Mouse (Mus musculus) hindbrain, embryonic 16.5 days (tissue): ENCODE results near the gene Daxx. TPM values are rescaled to one million over a fixed set of nuclear protein-coding genes. Genes with fewer than 3 reads are reported as not detected.
A peak's percentile ranks its signal among the peaks of the same experiment; 100 is the strongest.

Experiments
- ATAC-seq: fragments of 200-750 bp; cut with Nextera tagmentation; 2 replicates; pipeline ENCODE4 v1.8.0; 2017; ENCODE audit warnings: moderate TSS enrichment, moderate library complexity
- H3K27ac ChIP-seq: fragments of 300-500 bp; sonication (generic); 2 replicates; pipeline ENCODE4 v1.5.1; 2014; ENCODE audit warnings: low read depth, mild to moderate bottlenecking, control low read depth, low read length, moderate library complexity
- H3K27me3 ChIP-seq: fragments of 300-500 bp; sonication (generic); replicated peaks from 2 replicates; pipeline ENCODE4 v1.6.1; 2014; ENCODE audit warnings: low read length; ENCODE audit not compliant: control insufficient read depth, insufficient read depth
- H3K36me3 ChIP-seq: fragments of 300-500 bp; sonication (generic); 2 replicates; pipeline ENCODE4 v1.6.1; 2014; ENCODE audit warnings: mild to moderate bottlenecking, low read length, moderate library complexity, mixed read lengths; ENCODE audit not compliant: control insufficient read depth, insufficient read depth
- H3K4me1 ChIP-seq: fragments of 300-500 bp; sonication (generic); 2 replicates; pipeline ENCODE4 v1.6.1; 2014; ENCODE audit warnings: low read depth, low read length; ENCODE audit not compliant: control insufficient read depth, insufficient read depth
- H3K4me2 ChIP-seq: fragments of 300-500 bp; sonication (generic); 2 replicates; pipeline ENCODE4 v1.6.1; 2014; ENCODE audit warnings: mild to moderate bottlenecking, low read length, control low read depth, moderate library complexity
- H3K4me3 ChIP-seq: fragments of 300-500 bp; sonication (generic); 2 replicates; pipeline ENCODE4 v1.5.1; 2014; ENCODE audit warnings: mild to moderate bottlenecking, low read length, control low read depth, moderate library complexity
- H3K9ac ChIP-seq: fragments of 300-500 bp; sonication (generic); 2 replicates; pipeline ENCODE4 v1.6.1; 2014; ENCODE audit warnings: low read depth, mild to moderate bottlenecking, control low read depth, low read length, moderate library complexity
- H3K9me3 ChIP-seq: fragments of 300-500 bp; sonication (generic); 2 replicates; pipeline ENCODE4 v1.6.1; 2014; ENCODE audit warnings: mild to moderate bottlenecking, low read length, moderate library complexity; ENCODE audit not compliant: control insufficient read depth
- WGBS: fragments of 180-500 bp; shearing (Covaris S2); extraction: QIAGEN DNeasy Blood & Tissue Kit; methylation state at CpG from one replicate; pipeline ENCODE4 v1.1.7; 2014; 5-methylcytosine and 5-hydroxymethylcytosine counted together
- polyA plus RNA-seq: library from polyadenylated mRNA; unstranded; fragments of >200 nt; fragmentation: Nextera tagmentation; extraction: Ambion mirVana; gene quantifications from 2 replicates; pipeline ENCODE4 v1.2.1, GENCODE M21; 2015

Daxx gene
- polyA plus RNA-seq, 1 experiment from 2014 or later = 52.0 TPM

DNA sequence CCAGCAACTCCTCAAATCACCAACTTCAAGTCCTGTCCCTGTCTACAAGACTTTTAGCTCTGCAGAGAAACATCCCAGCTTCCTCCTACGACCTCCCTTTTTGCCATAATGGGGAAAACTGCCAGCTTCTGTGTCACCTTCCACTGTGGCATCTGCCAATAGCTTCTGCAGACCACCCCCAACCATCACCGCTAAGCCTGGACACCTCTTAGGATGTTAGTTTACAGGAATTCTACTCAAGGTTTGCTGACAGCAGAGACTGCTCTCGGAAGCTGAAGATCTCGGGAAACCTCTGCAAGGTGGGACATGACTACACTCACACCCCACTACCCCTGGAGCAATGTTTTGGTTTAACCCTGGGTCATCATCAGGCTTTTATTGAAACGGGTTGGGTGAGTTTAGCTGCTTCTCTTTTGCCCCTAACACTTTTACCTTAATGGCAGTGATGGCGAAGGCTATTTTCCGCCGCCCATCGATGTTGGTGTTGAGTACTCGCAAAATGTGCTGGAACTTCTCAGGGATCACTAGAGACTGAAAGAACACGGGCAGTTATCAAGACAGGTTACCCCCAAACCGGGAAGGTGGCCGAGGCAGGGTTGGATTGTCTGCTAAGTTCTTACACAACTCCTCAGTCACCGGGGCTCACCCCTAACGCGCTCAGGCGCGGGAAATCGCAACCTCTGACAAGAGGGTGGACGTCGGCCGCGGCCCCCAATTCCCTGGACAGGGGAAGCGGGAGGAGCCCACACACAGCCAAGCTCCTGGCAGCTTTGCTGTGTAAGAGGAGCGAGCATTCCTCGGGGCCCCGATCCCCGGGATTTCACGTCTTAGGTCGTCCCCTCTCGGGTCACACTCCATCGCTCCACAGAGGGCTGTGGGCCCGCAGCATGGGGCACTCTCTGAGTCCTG, 45.7 kb downstream of the Daxx start:
- peaks cover 16% of the 10 kb centered on the region for H3K36me3 ChIP-seq
- peak overlapping the region; percentile 86 for H3K9ac ChIP-seq
- peak overlapping the region; percentile 79 for H3K4me3 ChIP-seq
- ATAC-seq = no peak; the same call in 1 of the 2 replicates
- peaks cover 50% of the 10 kb centered on the region for H3K4me1 ChIP-seq
- peak overlapping the region; percentile 88 for H3K4me2 ChIP-seq
- no peaks in the 10 kb centered on the region for H3K27me3 ChIP-seq
- no peaks in the 10 kb centered on the region for H3K9me3 ChIP-seq
- WGBS = under 1% methylated on average over 33 of the region's 33 CpGs
- H3K27ac ChIP-seq = peak overlapping the region; percentile 82

DNA sequence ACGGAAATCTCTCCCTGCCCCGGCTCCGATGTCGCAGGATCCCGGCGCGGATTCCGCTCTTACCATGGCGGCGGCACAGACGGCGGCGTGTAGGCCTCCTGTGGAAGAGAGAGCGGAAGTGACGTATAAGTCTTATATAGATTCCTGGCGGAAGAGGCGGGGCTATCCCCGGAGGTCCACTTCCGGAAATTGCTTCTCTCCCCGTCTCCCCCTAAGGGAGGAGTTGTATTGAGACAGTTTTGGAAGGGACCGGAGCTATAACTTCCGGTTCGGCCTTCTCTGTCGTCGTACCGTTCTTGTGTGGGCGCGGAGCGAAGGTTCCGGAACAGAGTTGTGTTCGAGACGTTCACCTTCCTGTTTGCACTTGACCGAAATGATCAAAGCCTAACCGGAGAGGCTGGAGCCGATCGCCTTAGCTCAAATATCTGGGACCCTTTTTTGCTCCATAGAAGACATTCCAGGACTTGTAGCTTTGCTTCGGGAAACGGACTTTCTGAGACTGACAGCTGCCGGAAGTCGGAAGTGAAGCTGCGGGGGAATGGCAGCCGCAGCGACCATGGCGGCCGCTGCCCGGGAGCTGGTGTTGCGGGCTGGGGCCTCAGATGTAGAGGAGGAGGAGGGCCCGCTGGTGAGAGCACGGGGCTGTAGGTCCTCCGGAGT, 46.5 kb downstream of the Daxx start, which contains the start of the genes Vps52 and Rps18:
Gene Vps52, plus strand, starts transcription at position 258 of the 660 bp plus-strand sequence.
Gene Rps18, minus strand, starts transcription at position 447 of the 660 bp plus-strand sequence.
- Histone ChIP-seq H3K27me3 (no peaks in the 10 kb centered on the region), H3K27ac (peak within 1 kb of the TSS; percentile 93), H3K4me1 (peaks cover 43% of the 10 kb centered on the region), H3K4me3 (peak within 1 kb of the TSS; percentile 79), H3K4me2 (peak within 1 kb of the TSS; percentile 88), H3K9me3 (no peaks in the 10 kb centered on the region), H3K36me3 (peaks cover 18% of the 10 kb centered on the region), H3K9ac (peak within 1 kb of the TSS; percentile 86)
- peak; percentile 86 for ATAC-seq
- WGBS = under 1% methylated on average over 50 of the region's 50 CpGs

DNA sequence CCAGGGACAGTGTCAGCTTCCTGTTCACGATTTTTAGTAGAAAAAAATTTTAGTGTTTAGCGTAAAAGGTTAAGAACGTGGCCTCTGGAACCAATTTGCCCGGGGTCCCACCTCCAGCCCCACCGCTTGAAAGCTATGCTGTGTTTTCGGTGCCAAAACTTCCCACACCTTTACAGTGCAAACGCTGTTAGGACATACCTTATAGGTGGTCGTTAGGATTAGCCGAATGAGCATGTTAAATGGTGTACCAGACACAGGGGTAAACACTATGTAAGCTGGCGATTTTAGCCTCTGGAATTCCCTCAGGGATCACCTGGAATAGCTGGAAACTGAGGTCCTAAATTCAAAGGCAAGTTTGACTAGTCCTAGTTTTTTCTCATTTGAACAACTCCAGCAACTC, 47.1 kb downstream of the Daxx start:
- peak overlapping the region; percentile 75 for H3K9ac ChIP-seq
- H3K36me3 ChIP-seq = peaks cover 20% of the 10 kb centered on the region
- no peaks in the 10 kb centered on the region for H3K27me3 ChIP-seq
- peak overlapping the region; percentile 79 for H3K4me3 ChIP-seq
- no peaks in the 10 kb centered on the region for H3K9me3 ChIP-seq
- WGBS = 8% methylated on average over 10 of the region's 10 CpGs
- peaks cover 41% of the 10 kb centered on the region for H3K4me1 ChIP-seq
- peak overlapping the region; percentile 93 for H3K27ac ChIP-seq
- H3K4me2 ChIP-seq = peak overlapping the region; percentile 88
- ATAC-seq = no peak

DNA sequence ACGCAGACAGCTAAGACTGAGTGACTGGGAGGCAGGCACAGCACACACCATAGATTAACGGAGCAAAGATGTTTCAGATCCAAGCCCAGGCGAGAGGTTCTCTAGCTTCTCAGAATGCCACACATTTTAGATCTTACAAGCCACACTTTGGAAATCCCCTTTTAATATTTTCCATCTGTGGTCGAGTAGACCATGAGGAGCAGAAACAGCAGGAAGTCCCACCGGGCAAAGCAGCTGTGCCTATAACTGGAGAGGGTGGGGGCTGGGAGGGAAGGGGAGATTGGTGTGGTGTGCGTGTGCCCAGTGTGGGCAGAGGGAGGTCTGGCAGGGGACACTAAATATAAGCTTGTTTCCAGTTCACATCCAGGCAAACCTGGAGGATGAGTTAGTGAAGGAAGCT, 48.3 kb downstream of the Daxx start:
- Histone ChIP-seq H3K36me3 (peaks cover 23% of the 10 kb centered on the region), H3K27me3 (no peaks in the 10 kb centered on the region), H3K9me3 (no peaks in the 10 kb centered on the region), H3K9ac (no peak overlapping the region), H3K27ac (no peak overlapping the region), H3K4me2 (no peak overlapping the region), H3K4me1 (peaks cover 30% of the 10 kb centered on the region), H3K4me3 (no peak overlapping the region)
- WGBS = 84% methylated on average over 6 of the region's 6 CpGs
- ATAC-seq = no peak

DNA sequence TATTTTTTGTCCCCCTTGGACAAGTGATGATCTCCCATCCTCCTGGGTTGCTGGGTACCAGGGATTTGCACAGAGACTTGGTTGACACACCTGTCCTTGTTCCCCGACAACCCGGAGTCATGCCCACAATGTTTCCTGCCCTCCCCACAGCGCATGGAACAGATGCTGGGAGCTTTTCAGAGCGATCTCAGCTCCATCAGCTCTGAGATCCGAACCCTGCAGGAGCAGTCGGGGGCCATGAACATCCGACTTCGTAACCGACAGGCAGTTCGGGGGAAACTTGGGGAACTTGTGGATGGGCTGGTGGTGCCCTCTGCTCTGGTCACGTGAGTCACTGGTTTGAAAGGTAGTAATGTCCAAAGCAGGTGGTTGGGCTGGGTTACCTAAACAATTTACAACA, 49.2 kb downstream of the Daxx start:
- WGBS = 95% methylated on average over 11 of the region's 11 CpGs
- Histone ChIP-seq H3K27me3 (no peaks in the 10 kb centered on the region), H3K9ac (no peak overlapping the region), H3K4me2 (no peak overlapping the region), H3K27ac (no peak overlapping the region), H3K4me3 (no peak overlapping the region), H3K9me3 (no peaks in the 10 kb centered on the region), H3K36me3 (peaks cover 23% of the 10 kb centered on the region), H3K4me1 (peaks cover 22% of the 10 kb centered on the region)
- no peak for ATAC-seq

DNA sequence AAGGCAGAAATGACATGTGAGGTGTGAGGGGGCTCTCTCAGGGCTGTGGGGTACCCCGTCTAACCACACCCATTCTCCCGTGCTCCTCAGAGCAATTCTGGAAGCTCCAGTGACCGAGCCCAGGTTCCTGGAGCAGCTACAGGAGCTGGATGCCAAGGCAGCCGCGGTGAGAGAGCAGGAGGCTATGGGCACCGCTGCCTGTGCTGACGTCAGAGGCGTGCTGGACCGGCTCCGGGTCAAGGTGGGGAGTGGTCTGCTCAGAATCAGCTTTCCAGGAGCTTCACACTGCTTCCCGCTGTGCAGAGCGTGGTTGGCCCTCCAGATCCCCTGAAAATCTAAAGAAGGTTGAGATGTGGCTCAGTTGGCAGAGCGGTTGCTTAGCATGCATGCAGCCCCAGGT, 49.9 kb downstream of the Daxx start:
- Histone ChIP-seq H3K27ac (no peak overlapping the region), H3K9me3 (no peaks in the 10 kb centered on the region), H3K36me3 (peaks cover 23% of the 10 kb centered on the region), H3K4me2 (no peak overlapping the region), H3K27me3 (no peaks in the 10 kb centered on the region), H3K9ac (no peak overlapping the region), H3K4me3 (no peak overlapping the region), H3K4me1 (peaks cover 15% of the 10 kb centered on the region)
- no peak for ATAC-seq
- 98% methylated on average over 13 of the region's 13 CpGs for WGBS

DNA sequence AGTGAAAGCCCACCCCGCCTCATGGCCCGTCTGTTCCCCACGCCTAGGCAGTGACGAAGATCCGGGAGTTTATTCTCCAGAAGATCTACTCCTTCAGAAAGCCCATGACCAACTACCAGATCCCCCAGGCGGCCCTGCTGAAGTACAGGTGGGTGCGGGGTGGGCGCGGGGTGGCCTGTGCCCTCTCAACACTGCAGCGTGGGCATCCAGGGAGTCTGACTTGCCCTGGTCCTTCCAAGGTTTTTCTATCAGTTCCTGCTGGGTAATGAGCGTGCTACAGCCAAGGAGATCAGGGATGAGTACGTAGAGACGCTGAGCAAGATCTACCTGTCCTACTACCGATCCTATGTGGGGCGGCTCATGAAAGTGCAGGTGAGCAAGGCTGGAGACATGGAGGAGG, 50.7 kb downstream of the Daxx start:
- Histone ChIP-seq H3K36me3 (peaks cover 24% of the 10 kb centered on the region), H3K4me1 (peaks cover 9% of the 10 kb centered on the region), H3K4me2 (no peak overlapping the region), H3K9ac (no peak overlapping the region), H3K27ac (no peak overlapping the region), H3K9me3 (no peaks in the 10 kb centered on the region), H3K27me3 (no peaks in the 10 kb centered on the region), H3K4me3 (no peak overlapping the region)
- no peak for ATAC-seq
- 91% methylated on average over 15 of the region's 15 CpGs for WGBS

DNA sequence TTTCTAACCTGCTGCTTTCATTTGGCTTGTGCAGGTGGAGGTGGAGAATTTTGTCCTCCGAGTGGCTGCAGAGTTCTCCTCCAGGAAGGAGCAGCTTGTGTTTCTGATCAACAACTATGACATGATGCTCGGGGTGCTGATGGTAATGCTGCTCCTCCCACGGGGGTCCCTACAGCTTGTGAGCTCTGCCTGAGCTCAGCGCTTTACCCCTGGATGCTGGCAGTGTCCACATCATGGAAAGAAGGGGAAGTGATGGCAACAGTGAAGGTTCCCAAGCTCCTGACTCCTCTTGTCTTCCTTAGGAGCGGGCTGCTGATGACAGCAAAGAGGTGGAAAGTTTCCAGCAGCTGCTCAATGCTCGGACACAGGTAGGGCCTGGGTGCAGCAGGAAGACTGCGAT, 53.7 kb downstream of the Daxx start:
- Histone ChIP-seq H3K4me3 (no peak overlapping the region), H3K27ac (no peak overlapping the region), H3K27me3 (no peaks in the 10 kb centered on the region), H3K36me3 (peaks cover 25% of the 10 kb centered on the region), H3K4me2 (no peak overlapping the region), H3K9ac (no peak overlapping the region), H3K4me1 (no peaks in the 10 kb centered on the region), H3K9me3 (no peaks in the 10 kb centered on the region)
- ATAC-seq = no peak
- WGBS = 92% methylated on average over 7 of the region's 7 CpGs
